Mouse (Mus musculus): ENCODE measurements around the gene Slc25a29.

- TF ChIP-seq MYOG (IDR thresholded peaks at IDR 0.05; ENCODE audit: control insufficient read depth, extremely low read depth, insufficient read length) (no peak), CEBPB (IDR thresholded peaks at IDR 0.05; ENCODE audit: low read depth) (no peak), USF1 (IDR thresholded peaks at IDR 0.05; ENCODE audit: low read depth) (no peak)
These were observed 24.6 kb downstream of the Slc25a29 start for GRCm38 (mm10) chr12:108811133-108811532.
